Mouse (Mus musculus): ENCODE measurements around the gene Fcgr2b. TPM values are rescaled to one million over a fixed set of nuclear protein-coding genes. Genes with fewer than 3 reads are reported as not detected.
A peak's percentile ranks its signal among the peaks of the same experiment; 100 is the strongest.

Gene Fcgr2b
- total and polyA plus RNA-seq, 3 experiments, result 4.7 to 8.2 TPM; not detected in 1

DNA sequence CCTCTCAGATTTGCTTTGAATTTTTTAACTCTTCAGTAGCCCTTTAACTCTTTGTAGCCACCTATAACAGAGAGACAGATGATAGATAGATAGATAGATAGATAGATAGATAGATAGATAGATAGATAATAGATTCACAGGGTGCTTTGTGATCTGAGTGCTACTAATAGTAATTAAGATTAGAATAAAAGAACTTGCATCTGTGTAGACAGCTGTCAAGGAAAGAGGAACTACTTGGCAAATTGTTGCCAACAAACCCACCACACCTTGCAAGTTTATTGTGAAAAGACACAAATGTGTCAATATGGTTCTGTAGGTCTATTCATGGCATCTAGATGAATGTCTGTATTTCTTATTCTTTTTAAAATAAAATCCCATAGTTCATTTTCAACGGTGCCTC, 42.4 kb downstream of the Fcgr2b start (continued):
- TF ChIP-seq POLR2AphosphoS2 (IDR thresholded peaks at IDR 0.05; ENCODE audit: low read length) (no peak), JUND (IDR thresholded peaks at IDR 0.05; ENCODE audit: low read depth, low read length) (no peak)

DNA sequence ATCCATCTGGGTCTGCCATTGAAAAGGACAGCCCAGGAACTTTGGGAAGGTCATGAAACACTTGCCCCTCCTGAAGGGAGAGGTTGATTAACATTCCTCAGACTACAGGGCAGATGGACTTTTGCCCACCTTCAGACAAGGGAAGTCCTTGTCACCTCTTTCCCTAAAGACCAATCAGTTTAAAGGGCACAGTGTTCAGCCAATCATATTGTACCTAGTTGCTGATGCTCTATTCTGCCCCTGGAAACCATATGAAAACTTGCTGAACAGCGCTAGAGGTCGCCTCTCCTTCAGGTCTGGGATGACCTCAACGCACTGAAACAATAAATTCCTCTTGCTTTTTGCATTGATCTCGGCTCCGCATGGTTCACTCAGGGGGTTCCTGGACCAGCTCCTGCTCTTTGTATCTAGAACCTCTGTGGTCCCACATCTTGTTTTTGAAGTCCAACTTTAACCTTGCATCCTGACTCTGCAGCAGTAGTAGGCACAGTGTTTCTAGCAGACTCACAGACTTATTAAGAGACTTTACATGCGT, 42.9 kb downstream of the Fcgr2b start:
- Histone ChIP-seq H3K27ac (ENCODE audit: control insufficient read depth, low read depth, low read length) (no peak overlapping the region), H3K79me2 (ENCODE audit: control insufficient read depth, insufficient read depth, low read length, poor library complexity) (no peaks in the 10 kb centered on the region), H3K4me3 (ENCODE audit: control insufficient read depth in 1 of 2, insufficient read depth in 1 of 2, low read depth in 2 of 2, low read length in 2 of 2) (no peak overlapping the region), H3K27me3 (ENCODE audit: control insufficient read depth in 1 of 2, insufficient read depth in 2 of 2, low read length in 2 of 2) (no peaks in the 10 kb centered on the region), H3K36me3 (ENCODE audit: control insufficient read depth in 1 of 2, insufficient read depth in 2 of 2, low read length in 2 of 2) (peaks cover 0 to 17% of the 10 kb centered on the region in 2 experiments; a peak in 2 of 4 replicates), H3K4me1 (ENCODE audit: control insufficient read depth in 1 of 2, insufficient read depth in 2 of 2, low read length in 2 of 2) (peaks cover 11 to 18% of the 10 kb centered on the region in 2 experiments), H3K9ac (ENCODE audit: control insufficient read depth, low read depth, low read length, poor library complexity, severe bottlenecking) (no peak overlapping the region), H3K9me3 (replicated peaks; ENCODE audit: insufficient read depth, low read length) (no peaks in the 10 kb centered on the region)
- no peak for TF ChIP-seq TCF12 (IDR thresholded peaks at IDR 0.05; ENCODE audit: low read depth, low read length)
- no peak for TF ChIP-seq MAX (IDR thresholded peaks at IDR 0.05; ENCODE audit: low read length)
- TF ChIP-seq ETS1 (IDR thresholded peaks at IDR 0.05; ENCODE audit: low read depth, low read length), result no peak
- no peak for DNase-seq (ENCODE audit: low read depth, low spot score)

DNA sequence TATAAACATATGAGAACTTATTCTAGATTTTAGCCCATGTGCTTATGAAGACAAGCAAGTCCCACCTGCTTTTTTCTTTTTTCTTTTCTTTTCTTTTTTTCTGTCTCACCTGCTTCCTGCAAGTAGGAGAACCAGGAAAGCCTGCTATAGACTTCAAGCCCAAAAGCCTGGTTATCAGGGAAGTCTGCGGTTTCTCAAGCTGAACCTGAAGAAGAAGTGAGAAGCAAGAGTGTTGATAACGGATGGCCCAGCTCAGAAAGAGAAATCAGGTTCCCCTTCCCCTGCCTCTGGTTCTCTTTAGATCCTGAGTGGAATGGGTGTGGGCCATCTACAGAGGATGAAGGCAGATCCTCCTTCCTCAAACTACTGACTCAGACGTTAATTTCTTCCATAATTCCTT, 44.3 kb downstream of the Fcgr2b start:
- peak; percentile 76 for DNase-seq (ENCODE audit: low read depth, low spot score)
- no peaks in the 10 kb centered on the region for H3K9me3 ChIP-seq (replicated peaks; ENCODE audit: insufficient read depth, low read length)
- no peak overlapping the region; the same call in 1 of the 2 replicates for H3K27ac ChIP-seq (ENCODE audit: control insufficient read depth, low read depth, low read length)
- H3K27me3 ChIP-seq (ENCODE audit: control insufficient read depth in 1 of 2, insufficient read depth in 2 of 2, low read length in 2 of 2), result no peaks in the 10 kb centered on the region
- no peak overlapping the region for H3K9ac ChIP-seq (ENCODE audit: control insufficient read depth, low read depth, low read length, poor library complexity, severe bottlenecking)
- H3K4me3 ChIP-seq (ENCODE audit: control insufficient read depth in 1 of 2, insufficient read depth in 1 of 2, low read depth in 2 of 2, low read length in 2 of 2), result no peak overlapping the region
- no peaks in the 10 kb centered on the region for H3K79me2 ChIP-seq (ENCODE audit: control insufficient read depth, insufficient read depth, low read length, poor library complexity)
- H3K36me3 ChIP-seq (ENCODE audit: control insufficient read depth in 1 of 2, insufficient read depth in 2 of 2, low read length in 2 of 2), result peaks cover 0 to 17% of the 10 kb centered on the region in 2 experiments; a peak in 2 of 4 replicates
- H3K4me1 ChIP-seq (ENCODE audit: control insufficient read depth in 1 of 2, insufficient read depth in 2 of 2, low read length in 2 of 2), result peaks cover 11 to 18% of the 10 kb centered on the region in 2 experiments
- no peak for TF ChIP-seq MEF2A (IDR thresholded peaks at IDR 0.05; ENCODE audit: extremely low read depth, insufficient replicate concordance, low read depth, low read length, poor library complexity, severe bottlenecking)
- no peak for TF ChIP-seq POLR2AphosphoS5 (IDR thresholded peaks at IDR 0.05; ENCODE audit: borderline replicate concordance, low read depth, low read length)
- peak; percentile 98 for TF ChIP-seq RCOR1 (IDR thresholded peaks at IDR 0.05; ENCODE audit: low read depth, low read length)
- peak; percentile 36; the same call in 1 of the 2 replicates for TF ChIP-seq MXI1 (IDR thresholded peaks at IDR 0.05; ENCODE audit: low read depth, low read length)
- no peak for TF ChIP-seq E2F4 (IDR thresholded peaks at IDR 0.05; ENCODE audit: borderline replicate concordance, low read depth, low read length)
- TF ChIP-seq RAD21 (IDR thresholded peaks at IDR 0.05; ENCODE audit: low read depth, low read length), result no peak
- no peak for TF ChIP-seq HCFC1 (IDR thresholded peaks at IDR 0.05; ENCODE audit: low read depth, low read length)
- TF ChIP-seq CHD2 (IDR thresholded peaks at IDR 0.05; ENCODE audit: low read length), result no peak
- TF ChIP-seq SIN3A (IDR thresholded peaks at IDR 0.05; ENCODE audit: low read length), result peak; percentile 73
- TF ChIP-seq POLR2A (IDR thresholded peaks at IDR 0.05; ENCODE audit: control insufficient read depth in 1 of 2, insufficient read depth in 1 of 2, low read depth in 1 of 2, low read length in 2 of 2, poor library complexity in 1 of 2), result no peak
- no peak for TF ChIP-seq CHD1 (IDR thresholded peaks at IDR 0.05; ENCODE audit: low read depth, low read length)
- no peak for TF ChIP-seq MYB (IDR thresholded peaks at IDR 0.05; ENCODE audit: low read depth, low read length)
- TF ChIP-seq ZC3H11A (IDR thresholded peaks at IDR 0.05; ENCODE audit: low read depth, low read length), result no peak
- TF ChIP-seq GATA1 (IDR thresholded peaks at IDR 0.05; ENCODE audit: low read depth, low read length), result peak; percentile 90
- TF ChIP-seq ETS1 (IDR thresholded peaks at IDR 0.05; ENCODE audit: low read depth, low read length), result peak; percentile 80
- TF ChIP-seq UBTF (IDR thresholded peaks at IDR 0.05; ENCODE audit: borderline replicate concordance, insufficient read depth, low read depth, low read length), result no peak
- peak; percentile 15; the same call in 1 of the 2 replicates for TF ChIP-seq BHLHE40 (IDR thresholded peaks at IDR 0.05; ENCODE audit: borderline replicate concordance, low read depth, low read length)
- no peak for TF ChIP-seq CTCF (IDR thresholded peaks at IDR 0.05 in 2 of 3, conservative IDR thresholded peaks at IDR 0.05 in 1 of 3; ENCODE audit: control insufficient read depth in 1 of 3, insufficient read depth in 1 of 3, low read depth in 2 of 3, low read length in 3 of 3, poor library complexity in 1 of 3, severe bottlenecking in 1 of 3)
- TF ChIP-seq MAZ (IDR thresholded peaks at IDR 0.05; ENCODE audit: low read depth, low read length), result peak; percentile 31; the same call in 1 of the 2 replicates
- TF ChIP-seq TCF12 (IDR thresholded peaks at IDR 0.05; ENCODE audit: low read depth, low read length), result peak; percentile 74
- TF ChIP-seq SMC3 (IDR thresholded peaks at IDR 0.05; ENCODE audit: low read depth, low read length), result peak; percentile 11; the same call in 1 of the 2 replicates
- TF ChIP-seq MYC (IDR thresholded peaks at IDR 0.05; ENCODE audit: low read depth, low read length), result peak; percentile 66; the same call in 1 of the 2 replicates
- TF ChIP-seq MAFK (IDR thresholded peaks at IDR 0.05; ENCODE audit: borderline replicate concordance, low read depth, low read length), result 0 out of 2 replicates have a peak, but pooled peaks have one; percentile 45
- TF ChIP-seq MAX (IDR thresholded peaks at IDR 0.05; ENCODE audit: low read length), result peak; percentile 39; the same call in 1 of the 2 replicates
- peak; percentile 82 to 94 for TF ChIP-seq EP300 (IDR thresholded peaks at IDR 0.05; ENCODE audit: low read depth in 1 of 2, low read length in 2 of 2)
- TF ChIP-seq ZMIZ1 (IDR thresholded peaks at IDR 0.05; ENCODE audit: low read depth, low read length), result 0 out of 2 replicates have a peak, but pooled peaks have one; percentile 55

Measured in MEL (cell line).